Mouse (Mus musculus) bone marrow macrophage, adult 2 months (primary cell): Measurements from ENCODE around the gene Serpina10.

Source experiments
- CTCF ChIP-seq: IDR thresholded peaks from 2 replicates; pipeline ENCODE4 v1.5.1; 2012; ENCODE audit warnings: low read depth, mild to moderate bottlenecking, low read length, moderate library complexity
- POLR2A ChIP-seq: IDR thresholded peaks from 2 replicates; pipeline ENCODE4 v1.6.1; 2012; ENCODE audit warnings: mild to moderate bottlenecking, low read depth, low read length, borderline replicate concordance

DNA sequence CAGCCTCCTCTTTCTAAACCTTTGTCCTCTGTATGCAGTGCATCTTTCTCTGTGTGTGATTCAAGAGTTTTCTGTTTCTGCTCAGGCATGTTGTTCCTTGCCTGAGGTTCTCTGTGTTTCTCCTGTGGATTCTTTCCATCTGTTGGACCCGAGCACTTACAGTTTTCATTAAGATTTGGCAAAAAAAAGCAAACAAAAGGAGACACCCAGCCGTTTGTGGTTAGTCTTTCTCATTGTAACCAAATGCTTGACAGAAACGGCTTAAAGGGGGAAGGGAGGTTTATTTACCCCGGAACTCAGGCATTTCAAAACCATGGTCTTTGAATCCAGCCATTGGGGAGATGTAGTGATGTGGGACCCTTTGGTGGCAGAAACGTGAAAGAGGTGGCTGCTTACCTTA lies 13.4 kb upstream of the Serpina10 start:
- TF ChIP-seq POLR2A (no peak), CTCF (no peak)
